In genomic region chr8:110792574-110793200, GRCm38 (mm10) we compare ENCODE assay signal across 10 mouse cellular contexts. TPM values are rescaled to one million over a fixed set of nuclear protein-coding genes. Genes with fewer than 3 reads are reported as not detected.
DNase-seq lines count a peak whose midpoint lies in the region; ATAC-seq and TF ChIP-seq lines count a peak whose summit lies in the region.
"Had no signal": no experiment of that assay in that cellular context is flagged by ENCODE, and none has a peak within 500 bp of the region (broad histone marks: within the 10 kb centered on the region; RNA-seq: fewer than 3 reads in every experiment).

No protein-coding gene starts in this region.

- no peak overlapping the region for H3K4me2 ChIP-seq in forebrain, postnatal 0 days (ENCODE audit: low read depth)
- no peak overlapping the region for H3K4me2 ChIP-seq in forebrain, embryonic 16.5 days (ENCODE audit: low read length)
- H3K4me2 ChIP-seq in lung, embryonic 14.5 days = peak overlapping the region; percentile 7
- no peak overlapping the region for H3K4me2 ChIP-seq in midbrain, embryonic 13.5 days (replicated peaks)
- H3K4me2 ChIP-seq: limb, embryonic 15.5 days had no signal

- H3K27ac ChIP-seq in forebrain, postnatal 0 days (ENCODE audit: low read depth, low read length) = no peak overlapping the region
- H3K27ac ChIP-seq in forebrain, embryonic 16.5 days (ENCODE audit: low read length) = no peak overlapping the region
- H3K27ac ChIP-seq in lung, embryonic 14.5 days (ENCODE audit: low read depth) = peak overlapping the region; percentile 81
- no peak overlapping the region for H3K27ac ChIP-seq in midbrain, embryonic 13.5 days
- H3K27ac ChIP-seq: limb, embryonic 15.5 days had no signal

- no peaks in the 10 kb centered on the region for H3K4me1 ChIP-seq in forebrain, postnatal 0 days (ENCODE audit: insufficient read depth)
- no peaks in the 10 kb centered on the region for H3K4me1 ChIP-seq in forebrain, embryonic 16.5 days (replicated peaks; ENCODE audit: control insufficient read depth, insufficient read depth, low read length)
- peaks cover 3% of the 10 kb centered on the region for H3K4me1 ChIP-seq in lung, embryonic 14.5 days (ENCODE audit: insufficient read depth)
- no peaks in the 10 kb centered on the region for H3K4me1 ChIP-seq in midbrain, embryonic 13.5 days (replicated peaks)

- peak; percentile 18 for DNase-seq in forebrain, postnatal 0 days
- DNase-seq in urinary bladder, postnatal 14 days (ENCODE audit: low spot score) = peak; percentile 41
- DNase-seq in urinary bladder, postnatal 4 days (ENCODE audit: low spot score in 2 of 2) = no peak
- peak; percentile 80 for DNase-seq in lung, embryonic 14.5 days
- DNase-seq in thymus, postnatal 14 days = no peak
- no peak for DNase-seq in B cell, adult 2 months

- H3K27me3 ChIP-seq in forebrain, postnatal 0 days (ENCODE audit: insufficient read depth, low read length) = no peaks in the 10 kb centered on the region
- no peaks in the 10 kb centered on the region for H3K27me3 ChIP-seq in forebrain, embryonic 16.5 days (replicated peaks; ENCODE audit: control insufficient read depth, insufficient read depth, low read length)
- H3K27me3 ChIP-seq in lung, embryonic 14.5 days (ENCODE audit: insufficient read depth, low read length) = no peaks in the 10 kb centered on the region
- H3K27me3 ChIP-seq in midbrain, embryonic 13.5 days = no peaks in the 10 kb centered on the region
- H3K27me3 ChIP-seq: CH12.LX; limb, embryonic 15.5 days had no signal

- H3K9ac ChIP-seq in forebrain, postnatal 0 days = no peak overlapping the region
- H3K9ac ChIP-seq in forebrain, embryonic 16.5 days (replicated peaks; ENCODE audit: low read depth, low read length) = no peak overlapping the region
- no peak overlapping the region for H3K9ac ChIP-seq in lung, embryonic 14.5 days
- H3K9ac ChIP-seq in midbrain, embryonic 13.5 days (replicated peaks) = no peak overlapping the region
- H3K9ac ChIP-seq: limb, embryonic 15.5 days had no signal

- peak; percentile 50 for ATAC-seq in forebrain, postnatal 0 days
- ATAC-seq in forebrain, embryonic 16.5 days = no peak
- peak; percentile 81 for ATAC-seq in lung, embryonic 14.5 days (ENCODE audit: insufficient read depth)
- ATAC-seq in midbrain, embryonic 13.5 days = no peak

- 77% methylated on average over 11 of the region's 11 CpGs for WGBS in forebrain, postnatal 0 days
- WGBS in forebrain, embryonic 16.5 days = 83% methylated on average over 11 of the region's 11 CpGs
- 25% methylated on average over 11 of the region's 11 CpGs for WGBS in lung, embryonic 14.5 days
- WGBS in midbrain, embryonic 13.5 days = 84% methylated on average over 11 of the region's 11 CpGs

- no peaks in the 10 kb centered on the region for H3K9me3 ChIP-seq in forebrain, postnatal 0 days (ENCODE audit: low read length)
- H3K9me3 ChIP-seq in forebrain, embryonic 16.5 days (ENCODE audit: control insufficient read depth, low read length) = no peaks in the 10 kb centered on the region
- no peaks in the 10 kb centered on the region for H3K9me3 ChIP-seq in lung, embryonic 14.5 days (ENCODE audit: low read depth, low read length)
- H3K9me3 ChIP-seq in midbrain, embryonic 13.5 days = no peaks in the 10 kb centered on the region
- H3K9me3 ChIP-seq: limb, embryonic 15.5 days had no signal

- H3K36me3 ChIP-seq in forebrain, postnatal 0 days (ENCODE audit: insufficient read depth) = no peaks in the 10 kb centered on the region
- H3K36me3 ChIP-seq in forebrain, embryonic 16.5 days (ENCODE audit: control insufficient read depth, insufficient read depth) = no peaks in the 10 kb centered on the region
- no peaks in the 10 kb centered on the region for H3K36me3 ChIP-seq in lung, embryonic 14.5 days (ENCODE audit: insufficient read depth)
- no peaks in the 10 kb centered on the region for H3K36me3 ChIP-seq in midbrain, embryonic 13.5 days
- H3K36me3 ChIP-seq: limb, embryonic 15.5 days had no signal

- H3K4me3 ChIP-seq in forebrain, postnatal 0 days (ENCODE audit: low read depth, low read length) = no peak overlapping the region
- no peak overlapping the region for H3K4me3 ChIP-seq in forebrain, embryonic 16.5 days (replicated peaks; ENCODE audit: low read length)
- H3K4me3 ChIP-seq in lung, embryonic 14.5 days (ENCODE audit: low read depth, low read length) = no peak overlapping the region
- no peak overlapping the region for H3K4me3 ChIP-seq in midbrain, embryonic 13.5 days (replicated peaks)
- H3K4me3 ChIP-seq: limb, embryonic 15.5 days had no signal

- TF ChIP-seq CTCF in forebrain, postnatal 0 days (IDR thresholded peaks at IDR 0.05; ENCODE audit: low read depth) = no peak
- no peak for TF ChIP-seq CTCF in lung, embryonic 14.5 days (IDR thresholded peaks at IDR 0.05; ENCODE audit: low read depth)

RNA-seq across cellular contexts. Expression of gene Il34, which starts 13.0 kb away (rescaled TPM):
- total RNA-seq in forebrain, postnatal 0 days (2014; rRNA removed) = 10.2 and 11.1 TPM in 2 replicates
- 8.8 and 9.1 TPM in 2 replicates for polyA plus RNA-seq in forebrain, postnatal 0 days (2015; fragmentation: Nextera tagmentation; extraction: Ambion mirVana)
- 5.4 and 5.7 TPM in 2 replicates for polyA plus RNA-seq in forebrain, embryonic 16.5 days (2015; fragmentation: Nextera tagmentation; extraction: Ambion mirVana)
- polyA plus RNA-seq in lung, embryonic 14.5 days (2014; fragmentation: Nextera tagmentation; extraction: Ambion mirVana) = 1.6 and 2.4 TPM in 2 replicates
- polyA plus RNA-seq in midbrain, embryonic 13.5 days (2015; fragmentation: Nextera tagmentation; extraction: Ambion mirVana) = 2.2 and 2.7 TPM in 2 replicates

RNA-seq across cellular contexts. Expression of gene Cog4, which starts 53.7 kb away (rescaled TPM):
- total RNA-seq in forebrain, postnatal 0 days (2014; rRNA removed) = 50.5 and 63.5 TPM in 2 replicates
- polyA plus RNA-seq in forebrain, postnatal 0 days (2015; fragmentation: Nextera tagmentation; extraction: Ambion mirVana) = 35.2 and 45.3 TPM in 2 replicates
- polyA plus RNA-seq in forebrain, embryonic 16.5 days (2015; fragmentation: Nextera tagmentation; extraction: Ambion mirVana) = 65.0 and 69.3 TPM in 2 replicates
- polyA plus RNA-seq in lung, embryonic 14.5 days (2014; fragmentation: Nextera tagmentation; extraction: Ambion mirVana) = 70.9 and 71.0 TPM in 2 replicates
- polyA plus RNA-seq in midbrain, embryonic 13.5 days (2015; fragmentation: Nextera tagmentation; extraction: Ambion mirVana) = 72.6 and 76.2 TPM in 2 replicates

RNA-seq across cellular contexts. Expression of gene Sf3b3, which starts 53.9 kb away (rescaled TPM):
- 80.3 and 99.2 TPM in 2 replicates for total RNA-seq in forebrain, postnatal 0 days (2014; rRNA removed)
- 52.9 and 64.8 TPM in 2 replicates for polyA plus RNA-seq in forebrain, postnatal 0 days (2015; fragmentation: Nextera tagmentation; extraction: Ambion mirVana)
- polyA plus RNA-seq in forebrain, embryonic 16.5 days (2015; fragmentation: Nextera tagmentation; extraction: Ambion mirVana) = 124 and 136 TPM in 2 replicates
- 168 and 174 TPM in 2 replicates for polyA plus RNA-seq in lung, embryonic 14.5 days (2014; fragmentation: Nextera tagmentation; extraction: Ambion mirVana)
- 133 and 134 TPM in 2 replicates for polyA plus RNA-seq in midbrain, embryonic 13.5 days (2015; fragmentation: Nextera tagmentation; extraction: Ambion mirVana)

Comparison
In these comparisons a context has a peak if more than half of its experiments do, and no peak if none do; other contexts are left out.
1. ATAC-seq: peak in forebrain, postnatal 0 days (single experiment) and lung, embryonic 14.5 days (single experiment); none in forebrain, embryonic 16.5 days (single experiment) and midbrain, embryonic 13.5 days (single experiment).
2. DNase-seq: peak in forebrain, postnatal 0 days (single experiment), urinary bladder, postnatal 14 days (single experiment) and lung, embryonic 14.5 days (single experiment); none in urinary bladder, postnatal 4 days (0 of 2), thymus, postnatal 14 days (single experiment) and B cell, adult 2 months (0 of 2).